Mouse (Mus musculus) CH12.LX (cell line): ENCODE results near the gene Psmd3.

Experiments used
- CTCF ChIP-seq, 2 experiments: IDR thresholded peaks in 1 of 2; conservative IDR thresholded peaks in 1 of 2; 2 replicates each; pipeline ENCODE4 v1.5.1; 2011 to 2012; ENCODE audit warnings: low read depth in 2 of 2, low read length in 2 of 2, improper control_type of control experiment in 1 of 2, inconsistent platforms in 1 of 2, mild to moderate bottlenecking in 1 of 2, moderate library complexity in 1 of 2
- EP300 ChIP-seq: IDR thresholded peaks from 2 replicates; pipeline ENCODE4 v1.6.1; 2011; ENCODE audit warnings: low read length, improper control_type of control experiment
- ETS1 ChIP-seq: conservative IDR thresholded peaks from 2 replicates; pipeline ENCODE4 v1.6.1; 2012; ENCODE audit warnings: low read depth, mild to moderate bottlenecking, inconsistent platforms, low read length, improper control_type of control experiment, moderate library complexity
- MYC ChIP-seq: IDR thresholded peaks from 2 replicates; pipeline ENCODE4 v1.6.1; 2011; ENCODE audit warnings: low read depth, mild to moderate bottlenecking, improper control_type of control experiment, low read length
- POLR2A ChIP-seq: IDR thresholded peaks from 2 replicates; pipeline ENCODE4 v1.6.1; 2011; ENCODE audit warnings: low read depth, mild to moderate bottlenecking, improper control_type of control experiment, low read length
- ZNF384 ChIP-seq: IDR thresholded peaks from 2 replicates; pipeline ENCODE4 v1.6.1; 2012; ENCODE audit warnings: low read depth, low read length, improper control_type of control experiment, inconsistent platforms

- TF ChIP-seq POLR2A (no peak), MYC (no peak), ZNF384 (no peak), CTCF (conservative IDR thresholded peaks at IDR 0.05 in 1 of 2, IDR thresholded peaks at IDR 0.05 in 1 of 2; ENCODE audit: low read depth in 2 of 2, low read length in 2 of 2) (no peak), EP300 (no peak), ETS1 (no peak)
Measured at GRCm38 (mm10) chr11:98725926-98726506, 43.7 kb downstream of the Psmd3 start.
